Mouse (Mus musculus): ENCODE results near the gene Pdcd4. TPM values are rescaled to one million over a fixed set of nuclear protein-coding genes. Genes with fewer than 3 reads are reported as not detected.

The Pdcd4 gene
- polyA plus RNA-seq, 1 experiment from 2014 or later = 64.6 TPM

GRCm38 (mm10) chr19:53851826-53852698, 40.0 kb upstream of the Pdcd4 start:
- H3K4me2 ChIP-seq (replicated peaks; ENCODE audit: low read depth, low read length) = no peak overlapping the region
- DNase-seq (ENCODE audit: low spot score) = no peak
- TF ChIP-seq CTCF (IDR thresholded peaks at IDR 0.05) (no peak), EP300 (IDR thresholded peaks at IDR 0.05) (no peak)
- no peaks in the 10 kb centered on the region for H3K9me3 ChIP-seq (ENCODE audit: low read length)
- 79% methylated on average over 14 of the region's 14 CpGs for WGBS
- no peak for ATAC-seq
- no peak overlapping the region for H3K4me3 ChIP-seq (ENCODE audit: low read depth, low read length)
- H3K27me3 ChIP-seq (replicated peaks; ENCODE audit: insufficient read depth, low read length) = no peaks in the 10 kb centered on the region
- no peak overlapping the region for H3K9ac ChIP-seq (replicated peaks; ENCODE audit: low read depth)
- peaks cover 5% of the 10 kb centered on the region; the same call in 1 of the 2 replicates for H3K4me1 ChIP-seq (ENCODE audit: insufficient read depth, low read depth, low read length)
- H3K27ac ChIP-seq (ENCODE audit: low read length) = no peak overlapping the region
- H3K36me3 ChIP-seq (ENCODE audit: insufficient read depth, low read length) = no peaks in the 10 kb centered on the region

GRCm38 (mm10) chr19:53852699-53853451, 39.2 kb upstream of the Pdcd4 start:
- Histone ChIP-seq H3K4me1 (ENCODE audit: insufficient read depth, low read depth, low read length) (peaks cover 5% of the 10 kb centered on the region; the same call in 1 of the 2 replicates), H3K4me2 (replicated peaks; ENCODE audit: low read depth, low read length) (no peak overlapping the region), H3K9me3 (ENCODE audit: low read length) (no peaks in the 10 kb centered on the region), H3K27me3 (replicated peaks; ENCODE audit: insufficient read depth, low read length) (no peaks in the 10 kb centered on the region), H3K4me3 (ENCODE audit: low read depth, low read length) (no peak overlapping the region), H3K36me3 (ENCODE audit: insufficient read depth, low read length) (no peaks in the 10 kb centered on the region), H3K27ac (ENCODE audit: low read length) (no peak overlapping the region), H3K9ac (replicated peaks; ENCODE audit: low read depth) (no peak overlapping the region)
- ATAC-seq (peak; percentile 8; the same call in 1 of the 2 replicates), DNase-seq (ENCODE audit: low spot score) (peak; percentile 58)
- TF ChIP-seq EP300 (IDR thresholded peaks at IDR 0.05) (no peak), CTCF (IDR thresholded peaks at IDR 0.05) (no peak)
- 35% methylated on average over 15 of the region's 15 CpGs for WGBS

- DNase-seq (ENCODE audit: low spot score) (peak; percentile 49), ATAC-seq (peak; percentile 32; the same call in 1 of the 2 replicates)
- TF ChIP-seq CTCF (IDR thresholded peaks at IDR 0.05) = no peak
- Histone ChIP-seq H3K27me3 (replicated peaks; ENCODE audit: insufficient read depth, low read length) (no peaks in the 10 kb centered on the region), H3K9ac (replicated peaks; ENCODE audit: low read depth) (no peak overlapping the region), H3K36me3 (ENCODE audit: insufficient read depth, low read length) (no peaks in the 10 kb centered on the region), H3K4me3 (ENCODE audit: low read depth, low read length) (no peak overlapping the region), H3K27ac (ENCODE audit: low read length) (no peak overlapping the region), H3K4me1 (ENCODE audit: insufficient read depth, low read depth, low read length) (peaks cover 12% of the 10 kb centered on the region; the same call in 1 of the 2 replicates), H3K4me2 (replicated peaks; ENCODE audit: low read depth, low read length) (no peak overlapping the region), H3K9me3 (ENCODE audit: low read length) (no peaks in the 10 kb centered on the region)
- 46% methylated on average over 4 of the region's 4 CpGs for WGBS
Measured at GRCm38 (mm10) chr19:53854978-53855377, 37.1 kb upstream of the Pdcd4 start.

GRCm38 (mm10) chr19:53855781-53856180, 36.2 kb upstream of the Pdcd4 start:
- H3K9ac ChIP-seq (replicated peaks; ENCODE audit: low read depth) = no peak overlapping the region
- TF ChIP-seq CTCF (IDR thresholded peaks at IDR 0.05) (no peak), EP300 (IDR thresholded peaks at IDR 0.05) (no peak)
- no peak overlapping the region for H3K27ac ChIP-seq (ENCODE audit: low read length)
- no peak overlapping the region for H3K4me2 ChIP-seq (replicated peaks; ENCODE audit: low read depth, low read length)
- WGBS = 68% methylated on average over 5 of the region's 5 CpGs
- peaks cover 9% of the 10 kb centered on the region; the same call in 1 of the 2 replicates for H3K4me1 ChIP-seq (ENCODE audit: insufficient read depth, low read depth, low read length)
- no peak for DNase-seq (ENCODE audit: low spot score)
- no peaks in the 10 kb centered on the region for H3K9me3 ChIP-seq (ENCODE audit: low read length)
- H3K36me3 ChIP-seq (ENCODE audit: insufficient read depth, low read length) = no peaks in the 10 kb centered on the region
- ATAC-seq = no peak
- no peaks in the 10 kb centered on the region for H3K27me3 ChIP-seq (replicated peaks; ENCODE audit: insufficient read depth, low read length)
- H3K4me3 ChIP-seq (ENCODE audit: low read depth, low read length) = no peak overlapping the region

- no peaks in the 10 kb centered on the region for H3K27me3 ChIP-seq (replicated peaks; ENCODE audit: insufficient read depth, low read length)
- H3K9me3 ChIP-seq (ENCODE audit: low read length) = no peaks in the 10 kb centered on the region
- DNase-seq (ENCODE audit: low spot score) (no peak), ATAC-seq (no peak)
- TF ChIP-seq CTCF (IDR thresholded peaks at IDR 0.05) (no peak), EP300 (IDR thresholded peaks at IDR 0.05) (no peak)
- H3K4me3 ChIP-seq (ENCODE audit: low read depth, low read length) = no peak overlapping the region
- H3K36me3 ChIP-seq (ENCODE audit: insufficient read depth, low read length) = no peaks in the 10 kb centered on the region
- H3K9ac ChIP-seq (replicated peaks; ENCODE audit: low read depth) = no peak overlapping the region
- no peak overlapping the region for H3K27ac ChIP-seq (ENCODE audit: low read length)
- no peak overlapping the region for H3K4me2 ChIP-seq (replicated peaks; ENCODE audit: low read depth, low read length)
- WGBS = 83% methylated on average over 9 of the region's 9 CpGs
- peaks cover 7% of the 10 kb centered on the region; the same call in 1 of the 2 replicates for H3K4me1 ChIP-seq (ENCODE audit: insufficient read depth, low read depth, low read length)
Measured at GRCm38 (mm10) chr19:53856794-53857193, 35.2 kb upstream of the Pdcd4 start.

GRCm38 (mm10) chr19:53857962-53858361, 34.1 kb upstream of the Pdcd4 start:
- Histone ChIP-seq H3K27me3 (replicated peaks; ENCODE audit: insufficient read depth, low read length) (no peaks in the 10 kb centered on the region), H3K9ac (replicated peaks; ENCODE audit: low read depth) (no peak overlapping the region), H3K4me1 (ENCODE audit: insufficient read depth, low read depth, low read length) (peaks cover 7% of the 10 kb centered on the region; the same call in 1 of the 2 replicates), H3K27ac (ENCODE audit: low read length) (no peak overlapping the region), H3K36me3 (ENCODE audit: insufficient read depth, low read length) (no peaks in the 10 kb centered on the region), H3K4me3 (ENCODE audit: low read depth, low read length) (no peak overlapping the region), H3K4me2 (replicated peaks; ENCODE audit: low read depth, low read length) (no peak overlapping the region), H3K9me3 (ENCODE audit: low read length) (no peaks in the 10 kb centered on the region)
- no peak for TF ChIP-seq EP300 (IDR thresholded peaks at IDR 0.05)
- no peak for TF ChIP-seq CTCF (IDR thresholded peaks at IDR 0.05)
- ATAC-seq (no peak), DNase-seq (ENCODE audit: low spot score) (peak; percentile 28)
- WGBS = 61% methylated on average over 6 of the region's 6 CpGs

Measured in lung, postnatal 0 days (tissue).